Mouse (Mus musculus) neural tube, embryonic 10.5 days (tissue): ENCODE measurements at regions not wholly inside any gene's neighbourhood (a gene's known extent, or its start where the extent isn't known, plus 50 kb on each side); places are given as distances from the start of the nearest gene placed in this dataset.

Experiments
- DNase-seq: peaks from one replicate; pipeline ENCODE4 v3.0.0-alpha.2; 2017; ENCODE audit warnings: low spot score; ENCODE audit errors: extremely low spot score

GRCm38 (mm10) chr5:83533901-83534300 is 178.9 kb upstream of the Tecrl start:
- no peak for DNase-seq

- DNase-seq, result no peak
Measured at GRCm38 (mm10) chr5:83518661-83519060, 163.7 kb upstream of the Tecrl start.

GRCm38 (mm10) chr5:83484135-83484534 is 129.1 kb upstream of the Tecrl start:
- DNase-seq, result no peak

- peak; percentile 42 for DNase-seq
Measured at GRCm38 (mm10) chr5:83440259-83440658, 85.3 kb upstream of the Tecrl start.

GRCm38 (mm10) chr5:83436510-83436909 is 81.5 kb upstream of the Tecrl start:
- no peak for DNase-seq

GRCm38 (mm10) chr5:83421708-83422107 is 66.7 kb upstream of the Tecrl start:
- DNase-seq, result no peak

GRCm38 (mm10) chr5:83410221-83410620 is 55.2 kb upstream of the Tecrl start:
- DNase-seq, result no peak

GRCm38 (mm10) chr5:83405266-83405954 is 50.4 kb upstream of the Tecrl start:
- DNase-seq, result no peak
